Mouse (Mus musculus) megakaryocyte-erythroid progenitor cell, adult 5-6 weeks (primary cell): ENCODE results near the gene Acsf3. TPM values are rescaled to one million over a fixed set of nuclear protein-coding genes. Genes with fewer than 3 reads are reported as not detected.

Experiments used
- ATAC-seq: replicated peaks from 2 replicates; pipeline ENCODE4 v1.8.0; 2016; ENCODE audit warnings: mild to moderate bottlenecking, inconsistent platforms; ENCODE audit not compliant: severe bottlenecking, poor library complexity, low FRiP score, low TSS enrichment
- total RNA-seq, 2 experiments: library from RNA; stranded (forward) in 1 of 2; stranded (reverse) in 1 of 2; fragments of 200-1000, 215-1000 nt in 1 of 2; fragments of >200 nt in 1 of 2; fragmentation: Nextera tagmentation in 1 of 2; gene quantifications; 2 replicates each; pipeline ENCODE4 v1.2.3; 2014 to 2017

Acsf3 gene
- total RNA-seq, 2 experiments from 2014 or later, result 9.5 to 14.7 TPM

DNA sequence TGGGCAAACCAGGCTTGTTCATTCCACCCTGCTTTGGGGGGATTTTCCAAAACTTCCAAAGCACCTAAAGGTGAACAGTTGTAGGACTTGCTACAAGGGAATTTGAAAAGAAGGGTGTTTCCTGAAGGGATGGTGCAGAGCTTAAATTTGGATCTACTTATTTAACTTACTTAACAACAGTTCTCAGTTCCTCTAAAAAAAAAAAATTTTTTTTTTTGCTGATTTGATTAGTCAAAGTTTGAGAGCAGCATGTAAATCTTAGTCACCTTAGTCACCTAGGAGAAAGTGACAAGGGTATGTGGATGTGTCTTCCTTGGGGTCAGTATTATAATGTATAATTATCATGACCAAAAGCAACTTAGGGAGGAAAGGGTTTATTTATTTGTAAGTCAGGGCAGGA lies 16.7 kb upstream of the Acsf3 start:
- ATAC-seq, result no peak

DNA sequence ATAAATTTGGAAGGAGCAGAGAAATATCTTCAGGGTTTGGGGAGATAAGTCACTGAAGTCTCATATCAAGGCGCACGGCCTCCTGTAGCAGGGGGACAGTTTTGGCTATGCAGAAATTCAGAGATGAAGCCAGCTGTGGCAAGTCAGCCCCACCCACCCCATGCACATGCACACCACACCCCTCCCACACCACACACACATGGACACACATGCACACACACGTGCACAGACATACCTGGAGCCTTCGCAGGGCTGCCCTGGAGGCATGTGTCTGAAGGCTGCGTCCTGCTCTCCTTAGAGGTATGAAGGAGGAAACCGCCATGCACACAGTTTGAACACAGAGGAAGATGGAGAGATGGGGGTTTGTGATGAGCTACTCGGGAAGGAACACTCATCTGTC lies 15.2 kb upstream of the Acsf3 start:
- no peak for ATAC-seq

DNA sequence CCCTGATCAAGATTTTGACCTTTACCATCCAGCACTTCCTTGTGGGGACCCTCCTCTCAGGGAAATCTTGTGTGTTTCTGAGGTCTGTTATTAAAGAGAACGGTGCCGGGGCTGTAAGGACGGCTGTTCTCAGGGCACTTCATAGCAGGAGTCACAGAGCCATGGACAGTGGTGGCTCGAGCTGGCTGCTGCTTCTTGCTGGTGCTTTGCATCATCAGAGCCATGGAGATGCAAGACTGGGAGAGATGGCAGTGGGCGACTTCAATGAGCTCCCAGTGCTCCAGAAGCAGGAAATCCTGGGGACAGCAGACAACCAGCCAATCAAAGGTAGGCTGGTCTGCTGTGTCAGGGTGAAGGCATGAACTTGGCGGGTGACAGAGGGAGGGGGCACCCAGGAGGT lies 14.2 kb upstream of the Acsf3 start:
- ATAC-seq, result no peak

- peak; percentile 58; the same call in 1 of the 2 replicates for ATAC-seq
Observed at GRCm38 (mm10) chr8:122762731-122763266, 12.5 kb upstream of the Acsf3 start.

- ATAC-seq, result no peak
Observed at GRCm38 (mm10) chr8:122763267-122763738, 12.0 kb upstream of the Acsf3 start.

- peak; percentile 16 for ATAC-seq
Observed at GRCm38 (mm10) chr8:122764790-122765474, 10.4 kb upstream of the Acsf3 start.

GRCm38 (mm10) chr8:122766189-122766588 lies 9.1 kb upstream of the Acsf3 start:
- no peak for ATAC-seq

DNA sequence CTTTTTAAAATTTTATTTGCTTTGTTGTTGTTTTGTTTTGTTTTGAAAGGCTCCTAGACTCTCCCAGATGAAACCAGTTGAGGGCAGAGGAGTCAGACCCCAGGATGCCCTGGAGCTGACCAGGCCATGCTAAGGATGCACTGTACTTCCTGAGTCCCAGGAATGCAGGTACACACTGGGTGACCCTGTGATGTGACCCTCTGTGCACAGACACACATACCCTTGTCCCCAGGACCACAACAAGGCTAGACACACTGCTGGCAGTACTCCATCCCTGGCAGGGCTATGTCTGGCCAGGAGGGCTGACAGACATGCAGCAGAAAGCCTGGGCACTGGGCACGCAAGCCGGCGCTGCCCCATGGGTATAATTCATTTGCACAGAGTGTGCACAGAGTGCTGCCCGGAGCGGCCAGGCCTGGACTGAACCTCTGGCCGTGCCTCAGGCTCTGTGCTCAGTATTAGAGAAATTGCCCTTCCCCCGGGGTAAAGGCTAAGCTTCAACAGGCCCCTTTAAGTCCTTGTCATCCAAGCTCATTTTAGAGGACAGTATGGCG lies 8.6 kb upstream of the Acsf3 start:
- no peak for ATAC-seq

DNA sequence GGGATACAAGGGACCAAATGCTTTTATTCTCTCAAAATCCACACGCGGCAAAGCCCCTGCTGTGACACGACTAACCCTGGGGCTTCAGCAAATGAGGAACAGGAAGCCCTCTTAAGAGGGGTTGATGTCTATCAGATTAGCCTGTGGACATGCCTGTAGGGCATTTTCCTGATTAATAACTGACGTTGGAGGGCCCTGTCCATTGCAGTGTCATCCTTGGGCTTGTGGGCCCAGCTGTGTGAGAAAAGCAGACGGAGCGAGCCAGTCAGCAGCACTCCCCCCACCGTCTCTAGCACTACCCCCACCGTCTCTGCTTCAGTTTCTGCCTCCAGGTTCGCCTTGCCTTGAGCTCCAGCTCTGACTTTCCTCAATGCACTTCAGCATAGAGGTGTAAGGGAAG lies 8.1 kb upstream of the Acsf3 start:
- ATAC-seq, result no peak

GRCm38 (mm10) chr8:122769251-122770058 lies 5.8 kb upstream of the Acsf3 start:
- ATAC-seq, result no peak

- ATAC-seq, result no peak
Observed at GRCm38 (mm10) chr8:122772431-122773060, 2.7 kb upstream of the Acsf3 start.

GRCm38 (mm10) chr8:122777701-122778100 lies 2.4 kb downstream of the Acsf3 start:
- no peak for ATAC-seq

DNA sequence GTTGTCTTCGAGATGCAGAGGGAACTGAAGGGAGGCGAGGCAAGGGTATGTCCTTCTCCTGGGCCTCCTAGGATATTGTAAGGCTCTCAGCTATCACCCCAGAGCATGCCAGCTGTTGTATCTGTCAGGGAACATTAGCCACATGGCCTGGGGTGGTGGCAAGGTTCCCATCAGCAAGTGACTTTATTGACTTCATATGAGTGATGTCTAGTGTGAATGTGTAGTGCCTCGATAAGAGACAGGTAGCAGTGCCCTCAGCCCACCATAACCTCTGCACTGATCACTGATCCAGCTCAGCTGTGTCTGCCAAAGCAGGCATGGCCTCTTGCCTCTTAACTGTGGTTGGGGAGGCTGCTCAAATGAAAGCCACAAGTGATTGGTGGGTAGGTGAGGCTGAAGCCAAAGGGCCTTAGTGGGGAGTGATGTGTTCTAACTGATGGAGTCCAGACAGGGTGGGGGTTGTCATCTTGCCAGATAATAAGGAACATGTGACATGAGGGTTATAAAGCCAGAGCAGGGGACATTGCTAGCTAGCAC lies 3.5 kb downstream of the Acsf3 start:
- ATAC-seq, result peak; percentile 55

GRCm38 (mm10) chr8:122779255-122779654 lies 4.0 kb downstream of the Acsf3 start:
- no peak for ATAC-seq

DNA sequence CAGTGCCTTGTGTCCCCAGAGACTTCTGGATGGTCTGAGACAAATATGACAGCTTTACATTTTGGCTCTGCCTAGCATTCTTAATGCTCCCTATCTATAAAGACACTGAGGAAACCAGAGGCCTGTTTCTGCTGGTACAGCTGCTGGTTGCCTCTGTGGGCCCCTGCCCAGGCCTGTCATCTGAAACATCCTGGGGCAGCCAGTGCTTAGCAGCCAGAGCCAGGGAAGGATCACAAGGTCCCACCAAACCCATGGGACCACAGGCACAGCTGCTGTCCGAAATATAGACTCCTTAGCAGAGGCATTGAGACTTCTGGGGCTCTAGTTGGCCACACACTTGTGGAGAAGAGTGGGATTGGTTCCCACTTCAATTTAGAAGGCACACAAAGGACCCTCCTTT lies 9.5 kb downstream of the Acsf3 start:
- ATAC-seq, result no peak

DNA sequence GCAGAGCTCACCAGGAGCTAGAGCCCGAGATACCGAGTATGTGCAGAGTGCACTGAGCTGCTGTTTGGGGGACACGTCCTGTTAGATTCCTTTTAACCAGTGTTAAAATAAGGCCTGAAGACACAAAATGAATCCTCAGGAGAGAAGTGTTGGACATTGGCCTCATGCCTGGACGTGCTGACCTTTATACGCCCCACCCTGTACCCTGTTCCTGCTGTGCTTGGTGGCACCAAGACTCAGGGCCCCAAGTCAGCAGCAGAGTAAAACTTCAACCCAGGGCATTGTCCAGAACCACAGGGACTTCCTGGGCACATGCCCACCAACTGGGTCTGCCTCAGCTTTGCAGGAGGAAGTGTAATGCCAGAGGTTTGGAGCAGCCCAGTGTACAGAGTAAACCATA lies 14.5 kb downstream of the Acsf3 start:
- ATAC-seq, result no peak

DNA sequence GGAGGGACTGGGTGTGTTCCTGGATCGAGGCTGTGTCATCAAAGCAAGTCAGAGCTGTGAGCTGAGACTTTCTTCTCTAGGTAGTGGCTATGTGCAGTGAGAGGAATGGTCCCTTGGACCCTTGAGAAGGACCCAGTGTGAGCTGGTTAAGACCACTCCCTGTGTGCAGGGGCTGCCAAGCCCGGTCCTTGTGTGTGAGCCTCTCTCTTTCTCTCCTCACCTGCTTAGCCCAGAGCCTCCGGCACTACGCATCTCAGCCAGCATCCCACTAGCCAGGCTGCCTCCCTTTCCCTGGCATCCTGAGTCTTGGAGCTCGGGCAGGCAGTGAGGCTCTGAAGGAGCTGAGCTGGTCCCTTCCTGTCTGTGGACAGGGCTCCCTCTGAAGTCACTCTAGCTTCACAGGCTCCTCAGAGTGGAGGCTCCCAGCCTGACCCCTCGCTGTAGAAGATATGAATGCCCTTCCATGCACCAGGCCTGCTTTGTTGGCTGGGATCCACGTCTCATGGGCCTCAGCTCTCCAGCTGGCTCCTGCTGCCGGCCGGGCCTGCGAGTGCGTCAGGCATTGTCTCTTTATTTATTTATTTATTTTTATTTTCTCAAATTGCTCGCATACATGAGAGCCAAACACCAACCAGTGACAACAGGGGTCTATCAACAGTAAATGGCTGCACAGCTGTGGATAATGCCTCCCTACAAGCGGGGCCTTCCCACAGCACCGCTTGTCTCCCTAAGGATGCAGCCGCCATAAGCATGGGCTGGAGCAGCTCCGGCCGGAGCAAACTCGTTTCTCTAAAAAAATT lies 18.3 kb downstream of the Acsf3 start:
- ATAC-seq, result no peak

DNA sequence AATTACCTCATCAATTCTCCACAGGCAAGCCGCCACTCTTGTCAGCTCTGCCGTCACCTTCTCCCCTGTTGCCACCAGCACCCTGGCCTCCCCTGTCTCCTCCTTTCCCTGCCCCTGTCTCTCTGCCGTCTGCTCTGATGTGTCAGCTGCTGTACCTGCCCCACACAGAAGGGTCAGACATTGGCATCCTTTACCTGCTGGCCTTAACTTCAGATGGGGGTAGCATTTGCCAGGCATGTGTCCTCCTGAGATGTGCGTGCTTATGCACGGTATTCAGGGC lies 18.8 kb downstream of the Acsf3 start:
- no peak for ATAC-seq
